10 mouse cellular contexts compared by ENCODE assay signal in genomic region chr19:35924418-35924817, GRCm38 (mm10).
DNase-seq lines count a peak whose midpoint lies in the region; ATAC-seq and TF ChIP-seq lines count a peak whose summit lies in the region.
"Had no signal": no experiment of that assay in that cellular context is flagged by ENCODE, and none has a peak within 500 bp of the region (broad histone marks: within the 10 kb centered on the region; RNA-seq: fewer than 3 reads in every experiment).

No protein-coding gene starts in this region.

- no peak overlapping the region for H3K9ac ChIP-seq in hindbrain, embryonic 14.5 days
- H3K9ac ChIP-seq: limb, embryonic 12.5 days; stomach, embryonic 15.5 days had no signal

- no peak for TF ChIP-seq CTCF in C2C12 (IDR thresholded peaks at IDR 0.05; ENCODE audit: control insufficient read depth, insufficient read depth, insufficient read length)
- TF ChIP-seq CTCF in thymus, adult 2 months (IDR thresholded peaks at IDR 0.05; ENCODE audit: borderline replicate concordance, control insufficient read depth, extremely low read depth, insufficient read depth, low read length, poor library complexity): no peak

- H3K4me2 ChIP-seq in hindbrain, embryonic 14.5 days (replicated peaks): no peak overlapping the region
- H3K4me2 ChIP-seq: limb, embryonic 12.5 days; stomach, embryonic 15.5 days had no signal

- H3ac ChIP-seq in C2C12 (ENCODE audit: control insufficient read depth, insufficient read length, low read depth): no peak overlapping the region

- 54% methylated on average over 5 of the region's 5 CpGs for WGBS in hindbrain, embryonic 14.5 days
- WGBS in thymus, adult 2 months: 39% methylated on average over 5 of the region's 5 CpGs

- no peaks in the 10 kb centered on the region for H3K27me3 ChIP-seq in C2C12 (ENCODE audit: control insufficient read depth, insufficient read depth, insufficient read length)
- H3K27me3 ChIP-seq in hindbrain, embryonic 14.5 days (ENCODE audit: control insufficient read depth, insufficient read depth, low read length): no peaks in the 10 kb centered on the region
- no peaks in the 10 kb centered on the region for H3K27me3 ChIP-seq in thymus, adult 2 months (ENCODE audit: control insufficient read depth, insufficient read depth, low read length)
- H3K27me3 ChIP-seq: limb, embryonic 12.5 days; stomach, embryonic 15.5 days had no signal

- no peak overlapping the region for H3K27ac ChIP-seq in hindbrain, embryonic 14.5 days
- H3K27ac ChIP-seq in thymus, adult 2 months (ENCODE audit: control insufficient read depth, insufficient read depth, low read length): no peak overlapping the region
- H3K27ac ChIP-seq: limb, embryonic 12.5 days; stomach, embryonic 15.5 days had no signal

- H3K9me3 ChIP-seq in hindbrain, embryonic 14.5 days (ENCODE audit: control insufficient read depth, low read length): no peaks in the 10 kb centered on the region
- H3K9me3 ChIP-seq: limb, embryonic 12.5 days; stomach, embryonic 15.5 days had no signal

- H3K4me1 ChIP-seq in hindbrain, embryonic 14.5 days (replicated peaks; ENCODE audit: control insufficient read depth, insufficient read depth, low read length): no peaks in the 10 kb centered on the region
- H3K4me1 ChIP-seq in thymus, adult 2 months (replicated peaks; ENCODE audit: control insufficient read depth, insufficient read depth, low read length): no peaks in the 10 kb centered on the region
- H3K4me1 ChIP-seq: limb, embryonic 12.5 days; stomach, embryonic 15.5 days had no signal

- H3K79me2 ChIP-seq in C2C12 (ENCODE audit: control insufficient read depth, insufficient read depth): no peaks in the 10 kb centered on the region

- no peak overlapping the region for H3K4me3 ChIP-seq in C2C12 (ENCODE audit: insufficient read depth, poor library complexity, severe bottlenecking)
- no peak overlapping the region for H3K4me3 ChIP-seq in hindbrain, embryonic 14.5 days (replicated peaks; ENCODE audit: low read length)
- H3K4me3 ChIP-seq in thymus, adult 2 months (ENCODE audit: control insufficient read depth, insufficient read depth, low read length): no peak overlapping the region
- H3K4me3 ChIP-seq: limb, embryonic 12.5 days; stomach, embryonic 15.5 days had no signal

- no peaks in the 10 kb centered on the region for H3K36me3 ChIP-seq in C2C12 (ENCODE audit: control insufficient read depth, insufficient read depth)
- no peaks in the 10 kb centered on the region for H3K36me3 ChIP-seq in hindbrain, embryonic 14.5 days (replicated peaks; ENCODE audit: control insufficient read depth, insufficient read depth)
- no peaks in the 10 kb centered on the region for H3K36me3 ChIP-seq in thymus, adult 2 months (ENCODE audit: control insufficient read depth, insufficient read depth, low read length)
- H3K36me3 ChIP-seq: limb, embryonic 12.5 days; stomach, embryonic 15.5 days had no signal

- DNase-seq in adrenal gland, adult (ENCODE audit: inconsistent age in 2 of 2, low spot score in 1 of 2): peak; percentile 13 to 30
- DNase-seq in adrenal gland, postnatal 4 days (ENCODE audit: low spot score in 2 of 2): no peak
- DNase-seq in cerebellum, postnatal 4 days (ENCODE audit: low spot score in 2 of 2): peak; percentile 63 to 75
- DNase-seq in hindbrain, embryonic 14.5 days (ENCODE audit: low spot score): peak; percentile 63
- DNase-seq in left cerebral cortex, adult 9 months (ENCODE audit: low spot score in 2 of 2): peak; percentile 37 to 83
- DNase-seq in right cerebral cortex, postnatal 10 days (ENCODE audit: low spot score in 2 of 2): peak; percentile 85 to 89
- DNase-seq in thymus, adult 2 months: no peak

- no peak for TF ChIP-seq POLR2A in thymus, adult 2 months (IDR thresholded peaks at IDR 0.05; ENCODE audit: control insufficient read depth, extremely low read depth, insufficient read depth, low read length, poor library complexity)

- H3K79me3 ChIP-seq in C2C12 (ENCODE audit: low read depth): no peaks in the 10 kb centered on the region

- ATAC-seq in hindbrain, embryonic 14.5 days (ENCODE audit: low FRiP score): peak; percentile 59; the same call in 1 of the 2 replicates

TF ChIP-seq in C2C12, 6 proteins besides CTCF, POLR2A, EP300 and RAD21:
- peak; percentile 53 for TF ChIP-seq MYOD1 (IDR thresholded peaks at IDR 0.05; ENCODE audit: control insufficient read depth, insufficient read length, low read depth)
- no peak for TF ChIP-seq MYOG (IDR thresholded peaks at IDR 0.05; ENCODE audit: control insufficient read depth, extremely low read depth, insufficient read length)
- TF ChIP-seq USF1 (IDR thresholded peaks at IDR 0.05; ENCODE audit: low read depth): peak; percentile 87
- peak; percentile 69 for TF ChIP-seq MAX (IDR thresholded peaks at IDR 0.05)
- TF ChIP-seq CEBPB (IDR thresholded peaks at IDR 0.05; ENCODE audit: low read depth): no peak
- TF ChIP-seq FOSL1 (IDR thresholded peaks at IDR 0.05; ENCODE audit: insufficient read depth, low read length, poor library complexity, severe bottlenecking): no peak

Comparison
In these comparisons a context has a peak if more than half of its experiments do, and no peak if none do; other contexts are left out.
1. DNase-seq: peak in adrenal gland, adult (2 of 2), cerebellum, postnatal 4 days (2 of 2), hindbrain, embryonic 14.5 days (single experiment), left cerebral cortex, adult 9 months (2 of 2) and right cerebral cortex, postnatal 10 days (2 of 2); none in adrenal gland, postnatal 4 days (0 of 2) and thymus, adult 2 months (single experiment).